Mouse (Mus musculus) midbrain, postnatal 0 days (tissue): ENCODE data around the gene Chrna10. TPM values are rescaled to one million over a fixed set of nuclear protein-coding genes. Genes with fewer than 3 reads are reported as not detected.

Experiments used
- ATAC-seq: fragments of 200-750 bp; cut with Nextera tagmentation; 2 replicates; pipeline ENCODE4 v1.8.0; 2017; ENCODE audit warnings: moderate number of reproducible peaks, mild to moderate bottlenecking, moderate TSS enrichment, moderate library complexity; ENCODE audit not compliant: low FRiP score
- DNase-seq: peaks from one replicate; pipeline ENCODE4 v3.0.0-alpha.2; 2015; ENCODE audit warnings: low spot score
- H3K27ac ChIP-seq: fragments of 300-500 bp; sonication (generic); 2 replicates; pipeline ENCODE4 v1.5.1; 2014; ENCODE audit warnings: low read depth, mild to moderate bottlenecking, low read length, mixed read lengths
- H3K27me3 ChIP-seq: fragments of 300-500 bp; sonication (generic); 2 replicates; pipeline ENCODE4 v1.6.1; 2014; ENCODE audit warnings: low read length, control low read depth, mixed read lengths; ENCODE audit not compliant: insufficient read depth
- H3K36me3 ChIP-seq: fragments of 300-500 bp; sonication (generic); 2 replicates; pipeline ENCODE4 v1.6.1; 2014; ENCODE audit warnings: low read length, control low read depth, mixed read lengths; ENCODE audit not compliant: insufficient read depth
- H3K4me1 ChIP-seq: fragments of 300-500 bp; sonication (generic); 2 replicates; pipeline ENCODE4 v1.6.1; 2014; ENCODE audit warnings: mild to moderate bottlenecking, control low read depth, antibody characterized with exemption, low read length, mixed read lengths; ENCODE audit not compliant: insufficient read depth
- H3K4me2 ChIP-seq: fragments of 300-500 bp; sonication (generic); 2 replicates; pipeline ENCODE4 v1.6.1; 2014; ENCODE audit warnings: low read depth, mild to moderate bottlenecking, low read length, mixed read lengths; ENCODE audit not compliant: poor library complexity, severe bottlenecking
- H3K4me3 ChIP-seq: fragments of 300-500 bp; sonication (generic); 2 replicates; pipeline ENCODE4 v1.5.1; 2014; ENCODE audit warnings: low read depth, mild to moderate bottlenecking, low read length, moderate library complexity
- H3K9ac ChIP-seq: fragments of 300-500 bp; sonication (generic); replicated peaks from 2 replicates; pipeline ENCODE4 v1.6.1; 2014; ENCODE audit warnings: mild to moderate bottlenecking, low read length, moderate library complexity, mixed read lengths; ENCODE audit not compliant: poor library complexity, severe bottlenecking
- H3K9me3 ChIP-seq: fragments of 300-500 bp; sonication (generic); 2 replicates; pipeline ENCODE4 v1.6.1; 2016; ENCODE audit warnings: low read length, control low read depth
- CTCF ChIP-seq: IDR thresholded peaks from 2 replicates; pipeline ENCODE4 v1.5.1; 2016; ENCODE audit warnings: antibody characterized with exemption, mild to moderate bottlenecking
- WGBS: fragments of 180-500 bp; shearing (Covaris S2); extraction: QIAGEN DNeasy Blood & Tissue Kit; methylation state at CpG from one replicate; pipeline ENCODE4 v1.1.7; 2014; 5-methylcytosine and 5-hydroxymethylcytosine counted together
- polyA plus RNA-seq: library from polyadenylated mRNA; unstranded; fragments of >200 nt; fragmentation: Nextera tagmentation; extraction: Ambion mirVana; gene quantifications from 2 replicates; pipeline ENCODE4 v1.2.1, GENCODE M21; 2015
- total RNA-seq: library from RNA; depleted of rRNA; stranded (reverse); fragments of >200 nt; gene quantifications from 2 replicates; pipeline ENCODE4 v1.2.3, GENCODE M21; 2014

Gene Chrna10
- total and polyA plus RNA-seq, 2 experiments from 2014 or later = 0.05 TPM; not detected in 1

- H3K27me3 ChIP-seq = peaks cover 4% of the 10 kb centered on the region; the same call in 1 of the 2 replicates
- DNase-seq = no peak
- TF ChIP-seq CTCF = no peak
- H3K4me1 ChIP-seq = no peaks in the 10 kb centered on the region
- H3K9ac ChIP-seq = no peak overlapping the region
- H3K4me2 ChIP-seq = peak overlapping the region; percentile 13
- WGBS = 5% methylated on average over 30 of the region's 30 CpGs
- H3K36me3 ChIP-seq = no peaks in the 10 kb centered on the region
- H3K27ac ChIP-seq = no peak overlapping the region
- no peak overlapping the region for H3K4me3 ChIP-seq
- ATAC-seq = no peak
- H3K9me3 ChIP-seq = no peaks in the 10 kb centered on the region
These were observed 16.6 kb downstream of the Chrna10 start for GRCm38 (mm10) chr7:102099760-102100661.

- H3K27ac ChIP-seq = no peak overlapping the region
- ATAC-seq (no peak), DNase-seq (no peak)
- WGBS = 81% methylated on average over 4 of the region's 4 CpGs
- H3K4me3 ChIP-seq = no peak overlapping the region
- TF ChIP-seq CTCF = no peak
- H3K9me3 ChIP-seq = no peaks in the 10 kb centered on the region
- peaks cover 22% of the 10 kb centered on the region for H3K36me3 ChIP-seq
- no peaks in the 10 kb centered on the region for H3K27me3 ChIP-seq
- H3K9ac ChIP-seq = no peak overlapping the region
- no peaks in the 10 kb centered on the region for H3K4me1 ChIP-seq
- no peak overlapping the region for H3K4me2 ChIP-seq
These were observed 29.3 kb downstream of the Chrna10 start for GRCm38 (mm10) chr7:102087336-102087735.

- 93% methylated on average over 26 of the region's 26 CpGs for WGBS
- Histone ChIP-seq H3K4me2 (no peak overlapping the region), H3K36me3 (peaks cover 45% of the 10 kb centered on the region), H3K4me3 (no peak overlapping the region), H3K9ac (no peak overlapping the region), H3K27me3 (no peaks in the 10 kb centered on the region), H3K27ac (no peak overlapping the region), H3K4me1 (no peaks in the 10 kb centered on the region), H3K9me3 (no peaks in the 10 kb centered on the region)
- ATAC-seq = no peak
- no peak for DNase-seq
- TF ChIP-seq CTCF = no peak
These were observed 32.5 kb downstream of the Chrna10 start for GRCm38 (mm10) chr7:102084041-102084696.

GRCm38 (mm10) chr7:102082816-102083215, 33.8 kb downstream of the Chrna10 start, which contains the start of gene Trpc2:
TSS of gene Trpc2 (plus strand) at chr7:102083116.
- Histone ChIP-seq H3K9ac (no peak within 1 kb of the TSS), H3K4me3 (no peak within 1 kb of the TSS), H3K9me3 (no peaks in the 10 kb centered on the region), H3K4me1 (no peaks in the 10 kb centered on the region), H3K27me3 (no peaks in the 10 kb centered on the region), H3K27ac (no peak within 1 kb of the TSS), H3K36me3 (peaks cover 47% of the 10 kb centered on the region), H3K4me2 (no peak within 1 kb of the TSS)
- ATAC-seq = no peak
- 81% methylated on average over 5 of the region's 5 CpGs for WGBS
- no peak for DNase-seq
- TF ChIP-seq CTCF = no peak

GRCm38 (mm10) chr7:102081784-102082183, 34.8 kb downstream of the Chrna10 start:
- Histone ChIP-seq H3K27ac (no peak overlapping the region), H3K4me1 (no peaks in the 10 kb centered on the region), H3K4me3 (no peak overlapping the region), H3K9me3 (no peaks in the 10 kb centered on the region), H3K27me3 (no peaks in the 10 kb centered on the region), H3K9ac (no peak overlapping the region), H3K4me2 (no peak overlapping the region), H3K36me3 (peaks cover 57% of the 10 kb centered on the region)
- DNase-seq (no peak), ATAC-seq (no peak)
- WGBS = 94% methylated on average over 5 of the region's 5 CpGs
- TF ChIP-seq CTCF = no peak

- Histone ChIP-seq H3K9me3 (no peaks in the 10 kb centered on the region), H3K27me3 (no peaks in the 10 kb centered on the region), H3K4me1 (no peaks in the 10 kb centered on the region), H3K36me3 (peaks cover 63% of the 10 kb centered on the region), H3K4me3 (no peak overlapping the region), H3K9ac (no peak overlapping the region), H3K27ac (no peak overlapping the region), H3K4me2 (no peak overlapping the region)
- TF ChIP-seq CTCF = no peak
- ATAC-seq (no peak), DNase-seq (no peak)
- WGBS = 96% methylated on average over 8 of the region's 8 CpGs
These were observed 36.3 kb downstream of the Chrna10 start for GRCm38 (mm10) chr7:102080311-102080710.
